Mouse (Mus musculus) lung, adult 10 weeks (tissue): ENCODE results near the gene Ogdh. TPM values are rescaled to one million over a fixed set of nuclear protein-coding genes. Genes with fewer than 3 reads are reported as not detected.

ENCODE experiments used
- polyA plus RNA-seq: library from polyadenylated mRNA; stranded (reverse); fragments of 350-450 nt; fragmentation: Illumina TruSeq; extraction: RNeasy Lipid Tissue Mini Kit (QIAGEN cat#74804); gene quantifications from one replicate; pipeline ENCODE4 v1.2.3, GENCODE M21; 2014; ENCODE audit warnings: low read depth, low replicate concordance; ENCODE audit not compliant: insufficient read depth

Gene Ogdh
- 68.9 TPM for polyA plus RNA-seq

DNA sequence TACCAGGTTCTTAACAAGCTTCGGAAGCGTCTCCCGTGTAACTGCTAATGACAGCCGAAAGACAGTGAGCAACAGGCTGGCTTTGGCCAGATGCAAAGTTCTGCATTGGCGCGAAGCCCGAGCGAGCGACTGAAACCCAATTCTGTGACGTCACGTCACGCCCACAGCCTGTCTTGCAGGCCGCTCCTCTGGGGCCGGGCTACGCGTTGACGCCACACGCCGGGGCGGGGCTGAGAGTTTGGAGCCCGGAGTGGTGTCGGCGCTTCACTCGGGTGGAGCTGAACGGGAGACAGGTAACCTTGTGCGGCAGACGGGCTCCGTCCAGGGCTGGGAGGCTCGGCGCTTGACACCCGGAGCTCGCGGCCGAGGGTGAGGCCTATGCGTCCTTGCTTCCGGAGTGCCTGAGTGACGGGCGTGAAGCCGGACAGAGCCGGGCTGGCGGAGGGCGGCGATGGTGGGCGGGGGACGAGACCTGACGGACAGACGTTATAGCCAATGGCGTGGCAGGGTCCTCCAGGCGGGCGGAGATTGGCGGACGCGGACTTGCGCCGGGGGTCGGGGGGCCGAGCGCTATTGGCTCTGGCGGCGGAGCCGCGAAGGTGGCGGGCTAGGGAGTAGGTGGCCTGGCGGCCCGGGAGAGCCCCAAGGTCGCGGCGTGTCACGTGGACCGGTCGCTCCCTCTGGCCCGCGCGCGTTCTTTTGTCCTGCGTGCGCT lies at the start of gene Ogdh:
TSS of gene Ogdh (plus strand) at position 233 of the 715 bp plus-strand sequence.

DNA sequence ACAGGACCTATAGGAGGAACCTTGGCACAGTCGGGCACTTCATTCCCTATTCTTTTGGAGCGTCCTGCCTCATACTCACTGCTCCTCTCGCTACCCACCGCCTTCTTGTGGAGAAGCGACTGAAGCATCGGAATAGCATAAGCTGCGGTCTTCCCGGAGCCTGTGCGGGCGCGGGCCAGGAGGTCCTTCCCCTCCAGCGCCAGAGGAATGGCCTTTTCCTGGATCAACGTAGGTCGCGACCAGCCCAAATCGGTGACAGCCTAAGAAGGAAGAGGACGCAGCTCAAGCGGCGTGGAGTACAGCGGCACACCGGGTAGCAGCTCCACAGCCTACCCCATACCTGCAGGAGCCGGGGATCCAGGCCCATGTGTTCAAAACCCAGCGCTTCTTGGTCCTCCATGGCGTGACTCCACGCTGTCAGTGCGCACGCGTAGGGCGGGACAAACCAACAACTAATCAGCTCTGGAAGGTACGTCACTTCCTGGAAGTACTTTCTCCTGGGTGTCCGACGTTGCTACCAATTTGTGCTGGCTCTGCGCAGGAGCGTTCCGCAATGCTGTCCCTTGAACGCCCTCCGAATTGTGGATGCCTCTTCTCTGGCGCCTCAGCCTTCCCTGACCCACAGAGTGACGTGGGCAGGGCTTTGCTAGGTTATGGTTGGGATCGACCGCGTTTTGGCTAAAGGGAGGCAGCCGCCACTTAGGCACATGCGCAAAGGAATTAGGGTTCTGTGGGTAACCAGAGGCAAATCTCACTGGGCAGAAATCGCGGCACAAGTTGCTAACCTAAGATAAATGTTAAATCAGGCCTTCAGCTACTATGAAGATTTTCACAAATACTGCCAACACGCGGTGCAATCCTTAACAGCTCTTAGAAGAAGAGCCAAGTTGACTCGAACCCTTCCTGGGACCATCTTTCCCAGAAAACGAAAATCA lies 23.8 kb upstream of the Ogdh start, which contains the start of gene Ddx56:
TSS of gene Ddx56 (minus strand) at position 453 of the 935 bp plus-strand sequence.

DNA sequence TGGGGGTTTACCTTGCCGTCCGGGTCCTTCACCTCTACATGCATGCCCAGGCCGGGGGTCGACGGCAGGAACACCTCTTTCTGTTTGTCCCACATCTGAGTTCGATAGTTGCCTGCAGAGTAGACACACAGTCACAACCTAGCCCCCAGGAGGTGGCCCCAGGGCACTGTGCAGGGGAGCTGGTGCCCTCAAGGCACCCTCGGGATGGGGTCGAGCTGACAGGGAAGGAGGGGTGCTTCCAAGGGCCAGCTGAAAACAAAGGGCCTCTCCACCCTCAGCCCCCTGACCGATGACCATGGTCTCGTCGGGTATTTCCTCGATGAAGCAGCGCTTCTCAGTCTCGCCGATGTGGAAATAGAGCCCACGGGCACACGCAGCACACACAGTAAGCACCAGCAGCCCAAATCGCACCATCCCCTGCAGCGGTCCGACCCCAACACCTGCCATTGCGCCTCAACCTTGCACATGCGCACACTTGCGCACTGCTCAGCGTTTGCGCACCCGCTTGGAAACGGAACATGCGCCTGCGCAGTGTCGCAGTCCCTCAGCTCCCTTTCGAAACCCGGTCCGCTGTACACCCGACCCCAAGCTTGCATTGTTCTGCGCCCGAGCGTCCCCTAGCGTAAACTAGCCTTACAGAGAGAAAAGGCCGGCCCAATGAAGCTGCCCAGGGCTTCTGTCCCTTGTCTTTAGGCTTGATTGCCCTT lies 16.9 kb upstream of the Ogdh start, which contains the start of gene Tmed4:
TSS of gene Tmed4 (minus strand) at position 484 of the 707 bp plus-strand sequence.

DNA sequence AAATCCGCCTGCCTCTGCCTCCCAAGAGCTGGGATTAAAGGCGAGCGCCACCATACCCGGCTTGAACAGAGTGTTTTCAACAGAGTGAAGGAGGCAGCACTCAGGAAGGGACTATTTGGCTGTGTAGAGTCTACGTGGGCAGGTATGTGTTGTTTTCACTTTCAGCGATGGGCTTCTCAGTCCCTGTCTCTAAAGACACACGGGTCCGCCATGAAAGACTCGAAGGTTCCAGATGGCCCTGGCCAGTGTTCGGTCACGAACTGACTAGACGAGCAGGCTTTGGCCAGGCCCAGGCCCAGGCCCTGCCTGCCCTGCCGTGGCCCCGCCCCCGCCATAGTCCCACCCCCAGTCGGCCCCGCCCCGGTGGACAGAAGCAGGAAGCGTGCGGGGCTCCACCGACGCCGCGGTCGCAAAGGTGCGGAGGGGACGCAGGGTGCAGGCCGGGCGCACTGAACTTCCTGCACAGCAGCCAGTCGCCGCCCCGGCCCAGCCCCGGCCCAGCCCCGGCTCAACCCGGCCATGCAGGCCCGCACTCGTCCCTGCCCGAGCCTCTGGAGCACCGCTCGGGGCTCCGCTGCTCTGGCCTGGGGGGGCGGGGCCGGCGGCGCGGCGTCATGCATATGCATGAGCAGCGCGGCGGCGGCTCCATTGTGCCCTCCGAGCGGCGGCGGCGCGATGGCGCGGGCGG lies 97.4 kb downstream of the Ogdh start, which contains the start of gene Zmiz2:
TSS of gene Zmiz2 (plus strand) at position 349 of the 688 bp plus-strand sequence.

Other genes with a start within 250 kb of the Ogdh start
- gene Camk2b, start 225.3 kb upstream of the Ogdh start, polyA plus RNA-seq = 1.4 TPM
- not detected for gene A730071L15Rik, start 91.6 kb upstream of the Ogdh start, polyA plus RNA-seq
- 31.4 TPM for gene Nudcd3, start 91.2 kb upstream of the Ogdh start, polyA plus RNA-seq
- not detected for gene Npc1l1, start 61.5 kb upstream of the Ogdh start, polyA plus RNA-seq
- gene Ddx56, start 23.9 kb upstream of the Ogdh start, polyA plus RNA-seq = 22.9 TPM
- gene Tmed4, start 16.8 kb upstream of the Ogdh start, polyA plus RNA-seq = 67.5 TPM
- 15.7 TPM for gene Zmiz2, start 97.4 kb downstream of the Ogdh start, polyA plus RNA-seq
- gene Ppia, start 123.8 kb downstream of the Ogdh start, polyA plus RNA-seq = 1,907 TPM
- 125 TPM for gene H2afv, start 152.8 kb downstream of the Ogdh start, polyA plus RNA-seq
- 17.3 TPM for gene Purb, start 184.3 kb downstream of the Ogdh start, polyA plus RNA-seq
- 14.6 TPM for gene Myo1g, start 229.3 kb downstream of the Ogdh start, polyA plus RNA-seq